Mouse (Mus musculus) MEL (cell line): ENCODE measurements at regions not wholly inside any gene's neighbourhood (a gene's known extent, or its start where the extent isn't known, plus 50 kb on each side); places are given as distances from the start of the nearest gene placed in this dataset.

Source experiments
- DNase-seq: peaks from one replicate; pipeline ENCODE4 v3.0.0; 2011; ENCODE audit warnings: low read depth, low spot score
- H3K27ac ChIP-seq: 2 replicates; pipeline ENCODE4 v1.5.1; 2012; ENCODE audit warnings: low read depth, mild to moderate bottlenecking, control low read depth, low read length, moderate library complexity; ENCODE audit not compliant: control insufficient read depth
- H3K27me3 ChIP-seq, 2 experiments: fragments of 150-350 bp in 1 of 2; sonication (generic) in 1 of 2; 2 replicates each; pipeline ENCODE4 v1.6.1; 2012; ENCODE audit warnings: low read length in 2 of 2, mild to moderate bottlenecking in 2 of 2, improper control_type of control experiment in 1 of 2, moderate library complexity in 1 of 2; ENCODE audit not compliant: insufficient read depth in 2 of 2, control insufficient read depth in 1 of 2
- H3K36me3 ChIP-seq, 2 experiments: 2 replicates each; pipeline ENCODE4 v1.6.1; 2012 to 2014; ENCODE audit warnings: low read length in 2 of 2, improper control_type of control experiment in 1 of 2, inconsistent platforms in 1 of 2, mild to moderate bottlenecking in 1 of 2; ENCODE audit not compliant: insufficient read depth in 2 of 2, control insufficient read depth in 1 of 2
- H3K4me1 ChIP-seq, 2 experiments: fragments of 150-350 bp in 1 of 2; sonication (generic) in 1 of 2; 2 replicates each; pipeline ENCODE4 v1.6.1; 2012; ENCODE audit warnings: low read length in 2 of 2, improper control_type of control experiment in 1 of 2, mild to moderate bottlenecking in 1 of 2; ENCODE audit not compliant: insufficient read depth in 2 of 2, control insufficient read depth in 1 of 2
- H3K4me3 ChIP-seq, 2 experiments: fragments of 150-350 bp in 1 of 2; sonication (generic) in 1 of 2; 2 replicates each; pipeline ENCODE4 v1.5.1; 2012; ENCODE audit warnings: low read depth in 2 of 2, low read length in 2 of 2, mild to moderate bottlenecking in 2 of 2, moderate library complexity in 2 of 2, control low read depth in 1 of 2, improper control_type of control experiment in 1 of 2; ENCODE audit not compliant: control insufficient read depth in 1 of 2, insufficient read depth in 1 of 2
- H3K79me2 ChIP-seq: 2 replicates; pipeline ENCODE4 v1.6.1; 2012; ENCODE audit warnings: mild to moderate bottlenecking, low read length, moderate library complexity; ENCODE audit not compliant: control insufficient read depth, poor library complexity, insufficient read depth
- H3K9ac ChIP-seq: 2 replicates; pipeline ENCODE4 v1.6.1; 2012; ENCODE audit warnings: low read depth, mild to moderate bottlenecking, control low read depth, low read length, moderate library complexity; ENCODE audit not compliant: control insufficient read depth, poor library complexity, severe bottlenecking
- H3K9me3 ChIP-seq: fragments of 150-350 bp; sonication (generic); replicated peaks from 2 replicates; pipeline ENCODE4 v1.6.1; 2012; ENCODE audit warnings: mild to moderate bottlenecking, low read length, improper control_type of control experiment, moderate library complexity; ENCODE audit not compliant: insufficient read depth
- BHLHE40 ChIP-seq: IDR thresholded peaks from 2 replicates; pipeline ENCODE4 v1.6.1; 2012; ENCODE audit warnings: low read depth, mild to moderate bottlenecking, inconsistent platforms, low read length, improper control_type of control experiment, borderline replicate concordance
- CHD1 ChIP-seq: IDR thresholded peaks from 2 replicates; pipeline ENCODE4 v1.6.1; 2012; ENCODE audit warnings: low read depth, mild to moderate bottlenecking, inconsistent platforms, low read length, improper control_type of control experiment
- CHD2 ChIP-seq: IDR thresholded peaks from 2 replicates; pipeline ENCODE4 v1.6.1; 2011; ENCODE audit warnings: low read length, improper control_type of control experiment
- E2F4 ChIP-seq: IDR thresholded peaks from 2 replicates; pipeline ENCODE4 v1.6.1; 2011; ENCODE audit warnings: low read depth, low read length, improper control_type of control experiment, borderline replicate concordance
- EP300 ChIP-seq, 2 experiments: IDR thresholded peaks; 2 replicates each; pipeline ENCODE4 v1.6.1; 2011; ENCODE audit warnings: improper control_type of control experiment in 2 of 2, low read length in 2 of 2, low read depth in 1 of 2, mild to moderate bottlenecking in 1 of 2
- GATA1 ChIP-seq: IDR thresholded peaks from 2 replicates; pipeline ENCODE4 v1.6.1; 2011; ENCODE audit warnings: low read depth, low read length, improper control_type of control experiment
- KAT2A ChIP-seq: conservative IDR thresholded peaks from 2 replicates; pipeline ENCODE4 v1.6.1; 2012; ENCODE audit warnings: low read depth, low read length, improper control_type of control experiment, inconsistent platforms
- MAX ChIP-seq: IDR thresholded peaks from 2 replicates; pipeline ENCODE4 v1.6.1; 2011; ENCODE audit warnings: low read length, improper control_type of control experiment
- MAZ ChIP-seq: IDR thresholded peaks from 2 replicates; pipeline ENCODE4 v1.6.1; 2012; ENCODE audit warnings: low read depth, mild to moderate bottlenecking, inconsistent platforms, low read length, improper control_type of control experiment
- MYC ChIP-seq: IDR thresholded peaks from 2 replicates; pipeline ENCODE4 v1.6.1; 2011; ENCODE audit warnings: low read depth, mild to moderate bottlenecking, low read length, improper control_type of control experiment, moderate library complexity
- NRF1 ChIP-seq: IDR thresholded peaks from 2 replicates; pipeline ENCODE4 v1.6.1; 2014; ENCODE audit warnings: low read depth, mild to moderate bottlenecking, inconsistent platforms, low read length, improper control_type of control experiment, moderate library complexity; ENCODE audit not compliant: poor library complexity, insufficient read depth, severe bottlenecking
- POLR2A ChIP-seq, 2 experiments: IDR thresholded peaks; 2 replicates each; pipeline ENCODE4 v1.6.1; 2011 to 2012; ENCODE audit warnings: low read length in 2 of 2, mild to moderate bottlenecking in 2 of 2, control low read depth in 1 of 2, improper control_type of control experiment in 1 of 2, low read depth in 1 of 2, moderate library complexity in 1 of 2; ENCODE audit not compliant: control insufficient read depth in 1 of 2, insufficient read depth in 1 of 2, poor library complexity in 1 of 2
- RAD21 ChIP-seq: IDR thresholded peaks from 2 replicates; pipeline ENCODE4 v1.6.1; 2011; ENCODE audit warnings: mild to moderate bottlenecking, low read depth, low read length, improper control_type of control experiment
- SMC3 ChIP-seq: IDR thresholded peaks from 2 replicates; pipeline ENCODE4 v1.6.1; 2011; ENCODE audit warnings: low read depth, low read length, improper control_type of control experiment
- TAL1 ChIP-seq: IDR thresholded peaks from 2 replicates; pipeline ENCODE4 v1.6.1; 2012; ENCODE audit warnings: mild to moderate bottlenecking, inconsistent platforms, low read length, moderate library complexity, mixed read lengths
- TBP ChIP-seq: IDR thresholded peaks from 2 replicates; pipeline ENCODE4 v1.8.0; 2011; ENCODE audit warnings: low read depth, low read length, improper control_type of control experiment
- USF2 ChIP-seq, 2 experiments: IDR thresholded peaks; 2 replicates each; pipeline ENCODE4 v1.6.1; 2011 to 2012; ENCODE audit warnings: improper control_type of control experiment in 2 of 2, low read length in 2 of 2, borderline replicate concordance in 1 of 2, inconsistent platforms in 1 of 2, low read depth in 1 of 2, mild to moderate bottlenecking in 1 of 2; ENCODE audit not compliant: insufficient read depth in 1 of 2
- ZC3H11A ChIP-seq: IDR thresholded peaks from 2 replicates; pipeline ENCODE4 v1.6.1; 2012; ENCODE audit warnings: low read depth, mild to moderate bottlenecking, inconsistent platforms, low read length, improper control_type of control experiment
- ZMIZ1 ChIP-seq: IDR thresholded peaks from 2 replicates; pipeline ENCODE4 v1.6.1; 2012; ENCODE audit warnings: low read depth, mild to moderate bottlenecking, inconsistent platforms, low read length, improper control_type of control experiment, moderate library complexity

- Histone ChIP-seq H3K9ac (no peak overlapping the region), H3K36me3 (no peaks in the 10 kb centered on the region), H3K4me3 (no peak overlapping the region), H3K27me3 (no peaks in the 10 kb centered on the region), H3K4me1 (no peaks in the 10 kb centered on the region), H3K79me2 (no peaks in the 10 kb centered on the region), H3K9me3 (no peaks in the 10 kb centered on the region), H3K27ac (no peak overlapping the region)
- no peak for DNase-seq
- TF ChIP-seq EP300 (IDR thresholded peaks at IDR 0.05; ENCODE audit: low read depth in 1 of 2, low read length in 2 of 2) = no peak
- no peak for TF ChIP-seq KAT2A
- no peak for TF ChIP-seq ZMIZ1
- TF ChIP-seq ZC3H11A = no peak
- TF ChIP-seq MYC = no peak
- no peak for TF ChIP-seq TBP
- no peak for TF ChIP-seq USF2 (IDR thresholded peaks at IDR 0.05; ENCODE audit: borderline replicate concordance in 1 of 2, insufficient read depth in 1 of 2, low read depth in 1 of 2, low read length in 2 of 2)
- TF ChIP-seq MAZ = no peak
- no peak for TF ChIP-seq TAL1
- no peak for TF ChIP-seq GATA1
Observed at GRCm38 (mm10) chr3:149087488-149087887, 97.1 kb upstream of the Adgrl2 start.

- Histone ChIP-seq H3K27ac (no peak overlapping the region), H3K79me2 (no peaks in the 10 kb centered on the region), H3K9ac (no peak overlapping the region), H3K27me3 (no peaks in the 10 kb centered on the region), H3K36me3 (no peaks in the 10 kb centered on the region), H3K4me3 (no peak overlapping the region), H3K9me3 (no peaks in the 10 kb centered on the region), H3K4me1 (no peaks in the 10 kb centered on the region)
- no peak for DNase-seq
- TF ChIP-seq RAD21 (no peak), MAX (no peak), CHD1 (no peak), E2F4 (no peak), CHD2 (no peak), SMC3 (no peak), MYC (no peak), BHLHE40 (no peak), NRF1 (no peak), POLR2A (IDR thresholded peaks at IDR 0.05; ENCODE audit: control insufficient read depth in 1 of 2, insufficient read depth in 1 of 2, low read depth in 1 of 2, low read length in 2 of 2, poor library complexity in 1 of 2) (no peak)
Observed at GRCm38 (mm10) chr3:149086704-149087103, 96.3 kb upstream of the Adgrl2 start.
